Mouse (Mus musculus) hindbrain, embryonic 11.5 days (tissue): ENCODE data around the gene Ttc28. TPM values are rescaled to one million over a fixed set of nuclear protein-coding genes. Genes with fewer than 3 reads are reported as not detected.

Source experiments
- ATAC-seq: fragments of 200-750 bp; cut with Nextera tagmentation; 2 replicates; pipeline ENCODE4 v1.8.0; 2017; ENCODE audit warnings: mild to moderate bottlenecking, moderate TSS enrichment, moderate library complexity; ENCODE audit not compliant: low FRiP score
- DNase-seq: peaks from one replicate; pipeline ENCODE4 v3.0.0-alpha.2; 2015; ENCODE audit warnings: low spot score
- H3K27ac ChIP-seq: fragments of 300-500 bp; sonication (generic); 2 replicates; pipeline ENCODE4 v1.5.1; 2014; ENCODE audit warnings: mild to moderate bottlenecking, low read depth, low read length
- H3K27me3 ChIP-seq: fragments of 300-500 bp; sonication (generic); 2 replicates; pipeline ENCODE4 v1.6.1; 2014; ENCODE audit warnings: mild to moderate bottlenecking, low read length, moderate library complexity, mixed read lengths; ENCODE audit not compliant: control insufficient read depth, insufficient read depth
- H3K36me3 ChIP-seq: fragments of 300-500 bp; sonication (generic); 2 replicates; pipeline ENCODE4 v1.6.1; 2014; ENCODE audit warnings: mild to moderate bottlenecking, low read length, moderate library complexity, mixed read lengths; ENCODE audit not compliant: control insufficient read depth, insufficient read depth
- H3K4me1 ChIP-seq: fragments of 300-500 bp; sonication (generic); replicated peaks from 2 replicates; pipeline ENCODE4 v1.6.1; 2014; ENCODE audit warnings: low read length, mixed read lengths; ENCODE audit not compliant: control insufficient read depth, insufficient read depth
- H3K4me2 ChIP-seq: fragments of 300-500 bp; sonication (generic); replicated peaks from 2 replicates; pipeline ENCODE4 v1.6.1; 2014; ENCODE audit warnings: mild to moderate bottlenecking, low read depth, low read length
- H3K4me3 ChIP-seq: fragments of 300-500 bp; sonication (generic); 2 replicates; pipeline ENCODE4 v1.5.1; 2014; ENCODE audit warnings: low read depth, low read length
- H3K9ac ChIP-seq: fragments of 300-500 bp; sonication (generic); 2 replicates; pipeline ENCODE4 v1.6.1; 2014; ENCODE audit warnings: low read depth, low read length
- H3K9me3 ChIP-seq: fragments of 300-500 bp; sonication (generic); 2 replicates; pipeline ENCODE4 v1.6.1; 2016; ENCODE audit warnings: low read length; ENCODE audit not compliant: control insufficient read depth
- WGBS: fragments of 180-500 bp; shearing (Covaris S2); extraction: QIAGEN DNeasy Blood & Tissue Kit; methylation state at CpG from one replicate; pipeline ENCODE4 v1.1.7; 2014; 5-methylcytosine and 5-hydroxymethylcytosine counted together
- polyA plus RNA-seq: library from polyadenylated mRNA; unstranded; fragments of >200 nt; fragmentation: Nextera tagmentation; extraction: Ambion mirVana; gene quantifications from 2 replicates; pipeline ENCODE4 v1.2.1, GENCODE M21; 2014

Ttc28 gene
- polyA plus RNA-seq, 1 experiment from 2014 or later, result 15.6 TPM

GRCm38 (mm10) chr5:110898785-110899184 lies 19.2 kb downstream of the Ttc28 start:
- H3K27ac ChIP-seq, result no peak overlapping the region

GRCm38 (mm10) chr5:110900331-110900730 lies 20.7 kb downstream of the Ttc28 start:
- Histone ChIP-seq H3K9ac (no peak overlapping the region), H3K36me3 (no peaks in the 10 kb centered on the region), H3K27ac (no peak overlapping the region), H3K27me3 (no peaks in the 10 kb centered on the region), H3K4me3 (no peak overlapping the region), H3K4me1 (peaks cover 5% of the 10 kb centered on the region; the same call in 1 of the 2 replicates), H3K4me2 (no peak overlapping the region), H3K9me3 (no peaks in the 10 kb centered on the region)
- DNase-seq (no peak), ATAC-seq (no peak)

More at GRCm38 (mm10) chr5:110898785-110899184, 19.2 kb downstream of the Ttc28 start:
- Histone ChIP-seq H3K27me3 (no peaks in the 10 kb centered on the region), H3K9ac (no peak overlapping the region), H3K4me3 (no peak overlapping the region), H3K4me1 (peaks cover 5% of the 10 kb centered on the region; the same call in 1 of the 2 replicates), H3K9me3 (no peaks in the 10 kb centered on the region), H3K36me3 (no peaks in the 10 kb centered on the region), H3K4me2 (no peak overlapping the region)
- 85% methylated on average over 4 of the region's 4 CpGs for WGBS
- DNase-seq (no peak), ATAC-seq (no peak)

- 97% methylated on average over 1 of the region's 1 CpGs for WGBS
- no peak overlapping the region for H3K4me2 ChIP-seq
- no peak for ATAC-seq
- no peaks in the 10 kb centered on the region for H3K9me3 ChIP-seq
- no peak overlapping the region for H3K9ac ChIP-seq
- no peaks in the 10 kb centered on the region for H3K36me3 ChIP-seq
- H3K27ac ChIP-seq, result no peak overlapping the region
- H3K4me1 ChIP-seq, result no peaks in the 10 kb centered on the region
- H3K4me3 ChIP-seq, result no peak overlapping the region
- H3K27me3 ChIP-seq, result no peaks in the 10 kb centered on the region
- DNase-seq, result no peak
Observed at GRCm38 (mm10) chr5:110906708-110907107, 27.1 kb downstream of the Ttc28 start.

GRCm38 (mm10) chr5:110908879-110909278 lies 29.3 kb downstream of the Ttc28 start:
- no peak for DNase-seq
- no peak for ATAC-seq
- no peak overlapping the region for H3K4me2 ChIP-seq

GRCm38 (mm10) chr5:110909955-110910589 lies 30.5 kb downstream of the Ttc28 start:
- Histone ChIP-seq H3K27ac (no peak overlapping the region), H3K36me3 (no peaks in the 10 kb centered on the region), H3K9me3 (no peaks in the 10 kb centered on the region), H3K4me3 (no peak overlapping the region), H3K4me2 (no peak overlapping the region), H3K4me1 (no peaks in the 10 kb centered on the region), H3K27me3 (no peaks in the 10 kb centered on the region), H3K9ac (no peak overlapping the region)
- ATAC-seq, result no peak
- no peak for DNase-seq
- WGBS, result 83% methylated on average over 4 of the region's 4 CpGs

More at GRCm38 (mm10) chr5:110908879-110909278, 29.3 kb downstream of the Ttc28 start:
- H3K27ac ChIP-seq, result no peak overlapping the region
- H3K27me3 ChIP-seq, result no peaks in the 10 kb centered on the region
- no peak overlapping the region for H3K9ac ChIP-seq
- no peak overlapping the region for H3K4me3 ChIP-seq
- no peaks in the 10 kb centered on the region for H3K36me3 ChIP-seq
- H3K4me1 ChIP-seq, result no peaks in the 10 kb centered on the region
- H3K9me3 ChIP-seq, result no peaks in the 10 kb centered on the region

GRCm38 (mm10) chr5:110914859-110915258 lies 35.3 kb downstream of the Ttc28 start:
- no peak for DNase-seq
- Histone ChIP-seq H3K9me3 (no peaks in the 10 kb centered on the region), H3K4me2 (no peak overlapping the region), H3K9ac (no peak overlapping the region), H3K36me3 (no peaks in the 10 kb centered on the region), H3K4me1 (no peaks in the 10 kb centered on the region), H3K27ac (no peak overlapping the region), H3K4me3 (no peak overlapping the region), H3K27me3 (no peaks in the 10 kb centered on the region)
- 78% methylated on average over 11 of the region's 11 CpGs for WGBS
- no peak for ATAC-seq

- H3K27ac ChIP-seq, result no peak overlapping the region
- no peaks in the 10 kb centered on the region for H3K9me3 ChIP-seq
- H3K9ac ChIP-seq, result no peak overlapping the region
- H3K4me3 ChIP-seq, result no peak overlapping the region
- no peaks in the 10 kb centered on the region for H3K4me1 ChIP-seq
- no peaks in the 10 kb centered on the region for H3K36me3 ChIP-seq
- H3K4me2 ChIP-seq, result no peak overlapping the region
- WGBS, result 77% methylated on average over 3 of the region's 3 CpGs
- H3K27me3 ChIP-seq, result no peaks in the 10 kb centered on the region
- no peak for DNase-seq
- ATAC-seq, result no peak
Observed at GRCm38 (mm10) chr5:110916241-110916640, 36.6 kb downstream of the Ttc28 start.

- DNase-seq, result no peak
- no peaks in the 10 kb centered on the region for H3K9me3 ChIP-seq
Observed at GRCm38 (mm10) chr5:110919541-110919940, 39.9 kb downstream of the Ttc28 start.

GRCm38 (mm10) chr5:110923336-110923735 lies 43.7 kb downstream of the Ttc28 start:
- Histone ChIP-seq H3K4me1 (no peaks in the 10 kb centered on the region), H3K36me3 (no peaks in the 10 kb centered on the region), H3K27ac (no peak overlapping the region), H3K9me3 (no peaks in the 10 kb centered on the region), H3K4me3 (no peak overlapping the region), H3K4me2 (no peak overlapping the region), H3K9ac (no peak overlapping the region), H3K27me3 (no peaks in the 10 kb centered on the region)
- 42% methylated on average over 1 of the region's 1 CpGs for WGBS
- no peak for DNase-seq
- no peak for ATAC-seq

More at GRCm38 (mm10) chr5:110919541-110919940, 39.9 kb downstream of the Ttc28 start:
- Histone ChIP-seq H3K4me1 (no peaks in the 10 kb centered on the region), H3K4me3 (no peak overlapping the region), H3K27ac (no peak overlapping the region), H3K4me2 (no peak overlapping the region), H3K36me3 (no peaks in the 10 kb centered on the region), H3K27me3 (no peaks in the 10 kb centered on the region), H3K9ac (no peak overlapping the region)
- ATAC-seq, result no peak
- 85% methylated on average over 4 of the region's 4 CpGs for WGBS
